Mouse (Mus musculus) lung, postnatal 4 days (tissue): ENCODE measurements around the gene Gm10837.

ENCODE experiments used
- DNase-seq, 2 experiments: peaks; one replicate each; pipeline ENCODE4 v3.0.0; 2021

Gene Gm10837

GRCm38 (mm10) chr14:122479461-122480109, 10.8 kb upstream of the Gm10837 start:
- DNase-seq, result no peak

GRCm38 (mm10) chr14:122480355-122480754, 10.0 kb upstream of the Gm10837 start:
- no peak for DNase-seq

- DNase-seq, result no peak
Measured at GRCm38 (mm10) chr14:122481181-122481580, 9.2 kb upstream of the Gm10837 start.

GRCm38 (mm10) chr14:122482081-122483023, 8.0 kb upstream of the Gm10837 start:
- DNase-seq, result no peak

- DNase-seq, result no peak
Measured at GRCm38 (mm10) chr14:122483024-122483385, 7.4 kb upstream of the Gm10837 start.

GRCm38 (mm10) chr14:122483556-122484421, 6.6 kb upstream of the Gm10837 start:
- DNase-seq, result no peak

- no peak for DNase-seq
Measured at GRCm38 (mm10) chr14:122484458-122484843, 5.9 kb upstream of the Gm10837 start.

GRCm38 (mm10) chr14:122484844-122485551, 5.4 kb upstream of the Gm10837 start:
- no peak for DNase-seq

- DNase-seq, result no peak
Measured at GRCm38 (mm10) chr14:122485635-122486181, 4.7 kb upstream of the Gm10837 start.

GRCm38 (mm10) chr14:122486611-122487010, 3.8 kb upstream of the Gm10837 start:
- no peak for DNase-seq

- DNase-seq, result no peak
Measured at GRCm38 (mm10) chr14:122487366-122487765, 3.0 kb upstream of the Gm10837 start.

GRCm38 (mm10) chr14:122489041-122489440, 1.3 kb upstream of the Gm10837 start:
- DNase-seq, result no peak

GRCm38 (mm10) chr14:122489686-122490414, 536 bp upstream of the Gm10837 start:
- no peak for DNase-seq

GRCm38 (mm10) chr14:122491521-122491920, 1.1 kb downstream of the Gm10837 start:
- no peak for DNase-seq

- no peak for DNase-seq
Measured at GRCm38 (mm10) chr14:122492015-122492414, 1.6 kb downstream of the Gm10837 start.

- no peak for DNase-seq
Measured at GRCm38 (mm10) chr14:122509058-122509457, 18.7 kb downstream of the Gm10837 start.

GRCm38 (mm10) chr14:122511519-122511918, 21.1 kb downstream of the Gm10837 start:
- no peak for DNase-seq

GRCm38 (mm10) chr14:122513511-122514036, 23.2 kb downstream of the Gm10837 start:
- DNase-seq, result no peak

- no peak for DNase-seq
Measured at GRCm38 (mm10) chr14:122528475-122528874, 38.1 kb downstream of the Gm10837 start.

- peak; percentile 96 for DNase-seq
Measured at GRCm38 (mm10) chr14:122534017-122534924, 43.9 kb downstream of the Gm10837 start, which contains the start of gene Pcca. Gene Pcca (plus strand): TSS chr14:122534324.
